Mouse (Mus musculus): Measurements from ENCODE around the gene Nupl1.

- no peak for TF ChIP-seq EP300 (IDR thresholded peaks at IDR 0.05; ENCODE audit: low read depth)
- no peak for TF ChIP-seq CTCF (IDR thresholded peaks at IDR 0.05; ENCODE audit: low read depth)
These were observed 39.1 kb upstream of the Nupl1 start for GRCm38 (mm10) chr14:60290363-60290762.

Measured in liver, embryonic 14.5 days (tissue).